Mouse (Mus musculus): ENCODE data around the gene Gm21708. TPM values are rescaled to one million over a fixed set of nuclear protein-coding genes. Genes with fewer than 3 reads are reported as not detected.
"Not testable (repeated sequence)": the region's sequence is repeated elsewhere in the genome, so short reads cannot be mapped to it uniquely, and the experiment has no call there.

Gm21708 gene
- not detected in 2 replicates for polyA plus RNA-seq (2016; fragmentation: Nextera tagmentation; extraction: Ambion mirVana)

DNA sequence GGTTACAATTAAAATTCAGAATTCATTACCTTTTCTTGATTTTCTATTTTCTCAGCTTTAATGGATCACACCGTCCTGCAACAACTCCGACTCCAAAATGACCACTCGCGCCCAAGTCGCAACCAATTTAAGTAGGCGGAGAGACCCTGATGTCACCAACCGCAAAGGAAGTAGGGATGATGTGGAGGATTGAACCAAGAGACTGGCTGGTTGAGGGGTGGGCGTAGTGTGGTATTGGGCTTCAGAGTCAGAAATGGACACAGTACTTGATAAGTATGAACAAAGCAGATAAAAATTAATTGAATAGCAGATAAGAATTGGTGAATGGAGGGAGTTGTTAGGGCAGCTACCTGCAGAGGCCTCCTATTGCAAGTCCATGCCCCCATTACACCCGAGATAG is at the start of gene Gm21708, which contains the start of gene Gm21704:
Gm21708 (minus strand) TSS at position 101 of the 400 bp plus-strand sequence.
Gm21704 (minus strand) TSS at position 101 of the 400 bp plus-strand sequence.
- not testable (repeated sequence) for H3K27me3 ChIP-seq (replicated peaks; ENCODE audit: low read depth, poor library complexity, severe bottlenecking); DNase-seq (ENCODE audit: low spot score); H3K27ac ChIP-seq (replicated peaks); H3K4me1 ChIP-seq; H3K9me3 ChIP-seq; H3K4me3 ChIP-seq; H3K36me3 ChIP-seq (replicated peaks)
- WGBS, result no CpG with 5 or more reads among the region's 9 CpGs

Other genes with a start within 250 kb of the Gm21708 start
- gene Gm21677, start 103.7 kb downstream of the Gm21708 start, polyA plus RNA-seq (2016; fragmentation: Nextera tagmentation; extraction: Ambion mirVana), result not detected in 2 replicates
- gene Gm21693, start 64.8 kb downstream of the Gm21708 start, polyA plus RNA-seq (2016; fragmentation: Nextera tagmentation; extraction: Ambion mirVana), result not detected in 2 replicates
- not detected in 2 replicates for gene Gm21704, start within 50 bp of the Gm21708 start, polyA plus RNA-seq (2016; fragmentation: Nextera tagmentation; extraction: Ambion mirVana)

Measured in embryonic facial prominence, embryonic 10.5 days (tissue).